Mouse (Mus musculus) gonadal fat pad, adult 2 months (tissue): ENCODE results near the gene Gm3854. TPM values are rescaled to one million over a fixed set of nuclear protein-coding genes. Genes with fewer than 3 reads are reported as not detected.

Experiments used
- DNase-seq: peaks from one replicate; pipeline ENCODE4 v3.0.0-alpha.2; 2012; ENCODE audit warnings: low read depth
- polyA plus RNA-seq: library from polyadenylated mRNA; depleted of rRNA; stranded (reverse); fragments of >200 nt; gene quantifications from 2 replicates; pipeline ENCODE4 v1.2.3, GENCODE M21; 2012; rRNA removed

Gm3854 gene
- polyA plus RNA-seq, 1 experiment: 0.18 TPM

DNA sequence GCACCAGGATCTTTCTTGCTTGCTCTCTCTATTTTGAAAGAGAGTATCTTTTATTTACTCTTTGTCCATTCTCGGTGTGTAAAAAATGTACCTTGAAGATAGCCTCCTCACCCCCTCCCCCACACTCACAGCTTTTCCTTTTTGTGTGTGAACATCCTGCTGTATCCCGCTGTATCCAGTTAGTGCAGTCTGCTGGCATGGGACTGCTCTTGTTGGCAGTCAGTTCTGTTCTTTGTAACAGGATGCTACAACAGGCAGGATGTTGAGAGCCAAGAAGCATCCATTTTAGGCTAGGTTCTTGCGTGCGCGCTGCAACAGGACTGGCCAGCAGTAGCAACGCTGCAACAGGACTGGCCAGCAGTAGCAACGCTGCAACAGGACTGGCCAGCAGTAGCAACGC is 43.4 kb downstream of the Gm3854 start:
- no peak for DNase-seq

DNA sequence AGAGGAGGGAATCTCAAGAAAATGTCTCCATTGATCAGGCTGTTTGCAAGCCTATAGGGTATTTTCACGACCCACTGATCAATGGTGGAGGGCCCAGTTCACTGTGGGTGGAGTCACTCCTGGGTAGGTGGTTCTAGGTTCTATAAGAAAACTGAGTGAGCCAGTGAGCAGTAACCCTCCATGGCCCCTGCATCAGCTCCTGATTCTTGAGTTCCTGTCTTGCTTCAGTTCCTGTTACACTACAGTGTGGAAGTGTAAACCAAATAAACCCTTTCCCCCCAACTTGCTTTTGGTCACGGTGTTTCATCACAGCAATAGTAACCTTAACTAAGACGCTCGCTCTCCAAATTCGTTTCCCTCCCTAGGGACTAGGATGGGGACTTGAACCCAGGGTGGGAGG is 45.4 kb downstream of the Gm3854 start:
- DNase-seq: no peak

DNA sequence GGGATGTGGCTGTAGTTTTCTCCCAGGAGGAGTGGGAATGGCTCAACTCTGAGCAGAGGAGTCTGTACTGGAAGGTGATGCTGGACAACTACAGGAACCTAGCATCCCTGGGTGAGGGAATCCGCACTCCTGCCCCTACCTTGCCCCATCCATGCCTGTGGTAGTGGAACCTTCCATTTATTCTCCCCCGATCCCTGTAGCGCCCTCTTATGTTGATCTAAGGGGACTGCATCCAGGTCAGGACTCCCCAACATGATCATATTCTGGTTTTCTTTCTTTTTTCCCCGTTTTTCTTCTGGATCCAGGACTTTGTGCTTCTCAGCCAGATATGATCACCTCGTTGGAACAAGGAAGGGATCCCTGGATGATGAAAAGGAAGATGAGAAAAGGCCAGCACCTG is 45.9 kb downstream of the Gm3854 start:
- DNase-seq: no peak

DNA sequence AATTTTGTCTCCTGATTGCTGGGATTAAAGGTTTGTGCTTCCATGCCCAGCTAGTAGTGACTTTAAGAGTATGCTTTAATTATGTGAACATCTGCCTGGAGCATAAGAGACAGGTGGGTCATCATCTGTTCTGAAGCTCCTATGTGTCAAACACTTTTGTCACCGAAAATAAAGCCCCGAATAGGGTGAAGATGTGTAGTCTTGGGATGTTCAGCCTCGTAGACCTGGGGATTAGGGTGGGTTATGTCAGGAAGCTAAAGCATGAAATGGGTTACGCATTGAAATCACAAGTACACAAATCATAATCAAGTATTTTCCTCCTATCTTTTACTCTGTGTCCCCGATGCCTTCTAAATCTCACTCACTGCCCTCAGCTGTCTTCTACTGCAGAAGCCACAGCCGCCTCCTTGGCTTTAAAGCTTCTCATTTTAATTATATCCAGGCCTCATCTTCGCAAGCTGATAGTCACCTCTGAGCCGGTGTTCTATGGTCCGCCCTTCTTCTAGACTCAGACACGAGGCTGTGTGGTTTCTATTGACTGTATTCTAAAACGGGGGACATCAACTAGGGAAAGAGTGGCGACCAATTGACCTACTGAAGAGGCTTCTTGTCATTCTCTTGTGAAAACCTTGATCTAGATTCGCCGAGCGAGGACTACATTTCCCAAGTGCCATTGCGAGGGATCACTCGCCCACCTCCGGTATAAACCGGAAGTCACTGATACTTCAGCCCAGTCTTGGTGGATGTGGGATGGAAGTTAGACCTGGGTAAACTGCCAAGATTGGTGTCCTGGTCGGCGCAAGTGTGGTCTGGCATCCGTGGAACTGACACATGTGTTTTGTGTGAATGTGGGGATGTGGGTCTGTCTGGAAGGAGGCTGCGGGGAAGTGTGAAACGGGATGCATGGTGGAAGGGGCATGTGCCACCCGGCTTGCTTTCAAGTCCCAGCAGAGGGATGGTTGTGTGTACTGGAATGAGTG is 54.7 kb downstream of the Gm3854 start, which contains the start of gene Smim17:
Gene Smim17, plus strand, starts transcription at position 720 of the 980 bp plus-strand sequence.
- DNase-seq: no peak

Other genes with a start within 250 kb of the Gm3854 start
- gene Zfp787, start 187.8 kb upstream of the Gm3854 start, polyA plus RNA-seq: 56.6 and 57.7 TPM in 2 replicates
- 15.7 and 17.0 TPM in 2 replicates for gene Zfp444, start 171.5 kb upstream of the Gm3854 start, polyA plus RNA-seq
- gene Galp, start 146.7 kb upstream of the Gm3854 start, polyA plus RNA-seq: not detected in 2 replicates
- gene Zscan5b, start 121.5 kb upstream of the Gm3854 start, polyA plus RNA-seq: not detected in 2 replicates
- 1,972 and 2,446 TPM in 2 replicates for gene Epp13, start 91.0 kb upstream of the Gm3854 start, polyA plus RNA-seq
- gene Zfp667, start 57.2 kb upstream of the Gm3854 start, polyA plus RNA-seq: 1.5 and 1.6 TPM in 2 replicates
- gene Zfp583, start 12.5 kb upstream of the Gm3854 start, polyA plus RNA-seq: 0.96 and 1.1 TPM in 2 replicates
- 0.49 and 0.90 TPM in 2 replicates for gene Zfp78, start 19.5 kb downstream of the Gm3854 start, polyA plus RNA-seq
- 3.0 and 3.3 TPM in 2 replicates for gene Zfp28, start 39.5 kb downstream of the Gm3854 start, polyA plus RNA-seq
- not detected in 2 replicates for gene Smim17, start 55.0 kb downstream of the Gm3854 start, polyA plus RNA-seq
- gene Gm20715, start 66.5 kb downstream of the Gm3854 start, polyA plus RNA-seq: 0.03 TPM in 1 of 2 replicates, not detected in the other
- not detected in 2 replicates for gene Olfr1344, start 94.9 kb downstream of the Gm3854 start, polyA plus RNA-seq
- gene Olfr1336, start 112.4 kb downstream of the Gm3854 start, polyA plus RNA-seq: not detected in 2 replicates
- gene Olfr1346, start 123.3 kb downstream of the Gm3854 start, polyA plus RNA-seq: not detected in 2 replicates
- gene Olfr5, start 143.2 kb downstream of the Gm3854 start, polyA plus RNA-seq: 0.11 and 0.18 TPM in 2 replicates
- not detected in 2 replicates for gene Olfr1347, start 156.0 kb downstream of the Gm3854 start, polyA plus RNA-seq
- 0.22 and 0.49 TPM in 2 replicates for gene Olfr1348, start 165.0 kb downstream of the Gm3854 start, polyA plus RNA-seq
- gene Olfr1349, start 179.2 kb downstream of the Gm3854 start, polyA plus RNA-seq: 0.57 and 0.69 TPM in 2 replicates
- gene Olfr1350, start 221.1 kb downstream of the Gm3854 start, polyA plus RNA-seq: not detected in 2 replicates